Mouse (Mus musculus): ENCODE measurements around the gene Rhpn2. TPM values are rescaled to one million over a fixed set of nuclear protein-coding genes. Genes with fewer than 3 reads are reported as not detected.

The Rhpn2 gene
- polyA plus RNA-seq, 1 experiment from 2014 or later: 16.3 TPM

DNA sequence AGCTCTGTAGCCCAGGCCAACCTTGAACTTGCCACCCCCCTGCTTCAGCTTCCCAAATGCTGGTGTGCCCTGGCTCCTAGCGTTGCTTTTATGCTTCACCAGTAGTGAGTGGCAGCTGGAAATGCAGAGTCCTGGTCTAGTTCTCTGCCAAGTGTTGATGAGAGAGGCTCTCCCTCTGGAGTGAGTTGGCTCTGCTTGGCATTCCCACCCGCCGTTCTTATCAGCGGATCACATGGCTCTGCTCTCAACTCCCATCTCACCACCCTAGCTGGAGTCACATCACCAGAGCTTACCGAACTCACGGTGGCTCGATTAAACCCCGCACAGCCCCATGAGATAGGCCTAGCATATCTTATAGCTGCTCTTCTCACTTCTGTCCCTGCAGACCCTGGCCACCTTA is 46.4 kb downstream of the Rhpn2 start:
- Histone ChIP-seq H3K4me1 (ENCODE audit: insufficient read depth, low read length) (0 out of 2 replicates have a peak, but pooled peaks cover 7% of the 10 kb centered on the region), H3K27me3 (ENCODE audit: insufficient read depth, low read length) (no peaks in the 10 kb centered on the region), H3K4me2 (replicated peaks; ENCODE audit: low read depth, low read length) (no peak overlapping the region), H3K9ac (replicated peaks; ENCODE audit: low read length) (no peak overlapping the region), H3K4me3 (ENCODE audit: low read length) (no peak overlapping the region), H3K9me3 (ENCODE audit: low read length) (no peaks in the 10 kb centered on the region), H3K27ac (ENCODE audit: low read length) (no peak overlapping the region), H3K36me3 (ENCODE audit: insufficient read depth, low read length) (peaks cover 3% of the 10 kb centered on the region)
- no peak for ATAC-seq (ENCODE audit: low FRiP score, low TSS enrichment)
- WGBS: 92% methylated on average over 8 of the region's 8 CpGs

DNA sequence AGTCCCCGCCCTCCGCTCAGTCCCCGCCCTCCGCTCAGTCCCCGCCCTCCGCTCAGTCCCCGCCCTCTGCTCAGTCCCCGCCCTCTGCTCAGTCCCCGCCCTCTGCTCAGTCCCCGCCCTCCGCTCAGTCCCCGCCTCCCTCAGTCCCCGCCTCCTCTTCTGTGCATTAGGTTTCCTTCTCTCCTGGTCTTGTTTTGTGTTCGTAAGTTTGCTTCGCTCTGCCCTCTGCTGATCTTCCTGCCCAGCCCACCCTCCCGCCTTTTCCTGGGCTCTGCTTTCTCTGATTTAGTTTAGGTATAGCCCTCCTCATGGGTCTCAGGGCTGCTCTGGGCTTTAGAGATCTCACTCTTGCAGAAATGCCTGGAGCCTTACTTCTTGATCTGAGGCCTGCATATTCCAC is 47.9 kb downstream of the Rhpn2 start:
- no peak overlapping the region for H3K4me3 ChIP-seq (ENCODE audit: low read length)
- 71% methylated on average over 9 of the region's 16 CpGs for WGBS
- no peak overlapping the region for H3K9ac ChIP-seq (replicated peaks; ENCODE audit: low read length)
- peaks cover 11% of the 10 kb centered on the region for H3K36me3 ChIP-seq (ENCODE audit: insufficient read depth, low read length)
- ATAC-seq (ENCODE audit: low FRiP score, low TSS enrichment): no peak
- 0 out of 2 replicates have a peak, but pooled peaks cover 7% of the 10 kb centered on the region for H3K4me1 ChIP-seq (ENCODE audit: insufficient read depth, low read length)
- no peak overlapping the region for H3K4me2 ChIP-seq (replicated peaks; ENCODE audit: low read depth, low read length)
- H3K27me3 ChIP-seq (ENCODE audit: insufficient read depth, low read length): no peaks in the 10 kb centered on the region
- H3K9me3 ChIP-seq (ENCODE audit: low read length): no peaks in the 10 kb centered on the region
- H3K27ac ChIP-seq (ENCODE audit: low read length): no peak overlapping the region

DNA sequence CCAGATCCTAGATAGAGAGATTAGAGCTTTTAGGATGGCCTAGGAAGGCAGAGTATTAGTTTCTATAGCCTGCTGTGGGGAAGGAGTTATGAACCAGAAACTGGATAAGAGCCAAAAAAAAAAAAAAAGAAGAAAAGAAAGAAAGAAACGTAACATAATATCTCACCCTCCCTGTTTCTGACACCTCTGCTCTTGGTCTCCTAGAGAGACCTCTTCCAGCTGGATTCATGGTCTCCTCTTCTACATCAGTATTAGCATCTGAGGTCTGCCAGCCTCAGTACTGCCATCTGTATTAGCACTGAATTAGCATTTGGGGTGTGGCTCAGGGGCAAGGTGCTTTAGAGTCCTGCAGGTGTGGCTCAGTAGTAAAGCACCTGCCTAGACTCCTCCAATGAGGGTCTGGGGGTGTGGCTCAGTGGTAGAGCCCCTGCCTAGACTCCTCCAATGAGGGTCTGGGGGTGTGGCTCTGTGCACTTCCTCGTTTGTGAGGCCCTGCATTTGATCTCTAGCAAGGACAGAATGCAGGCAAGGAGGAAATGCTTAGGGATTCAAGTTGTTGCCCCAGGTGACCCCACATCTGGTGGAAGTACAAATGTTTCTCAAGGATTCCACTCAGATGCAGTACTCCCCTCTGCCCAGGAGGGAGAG is 48.9 kb downstream of the Rhpn2 start:
- peak; percentile 66; the same call in 1 of the 2 replicates for ATAC-seq (ENCODE audit: low FRiP score, low TSS enrichment)
- peaks cover 12% of the 10 kb centered on the region for H3K36me3 ChIP-seq (ENCODE audit: insufficient read depth, low read length)
- 0 out of 2 replicates have a peak, but pooled peaks cover 7% of the 10 kb centered on the region for H3K4me1 ChIP-seq (ENCODE audit: insufficient read depth, low read length)
- 26% methylated on average over 2 of the region's 2 CpGs for WGBS
- H3K27ac ChIP-seq (ENCODE audit: low read length): no peak overlapping the region
- H3K9me3 ChIP-seq (ENCODE audit: low read length): no peaks in the 10 kb centered on the region
- no peak overlapping the region for H3K9ac ChIP-seq (replicated peaks; ENCODE audit: low read length)
- H3K4me2 ChIP-seq (replicated peaks; ENCODE audit: low read depth, low read length): no peak overlapping the region
- H3K4me3 ChIP-seq (ENCODE audit: low read length): no peak overlapping the region
- H3K27me3 ChIP-seq (ENCODE audit: insufficient read depth, low read length): no peaks in the 10 kb centered on the region

DNA sequence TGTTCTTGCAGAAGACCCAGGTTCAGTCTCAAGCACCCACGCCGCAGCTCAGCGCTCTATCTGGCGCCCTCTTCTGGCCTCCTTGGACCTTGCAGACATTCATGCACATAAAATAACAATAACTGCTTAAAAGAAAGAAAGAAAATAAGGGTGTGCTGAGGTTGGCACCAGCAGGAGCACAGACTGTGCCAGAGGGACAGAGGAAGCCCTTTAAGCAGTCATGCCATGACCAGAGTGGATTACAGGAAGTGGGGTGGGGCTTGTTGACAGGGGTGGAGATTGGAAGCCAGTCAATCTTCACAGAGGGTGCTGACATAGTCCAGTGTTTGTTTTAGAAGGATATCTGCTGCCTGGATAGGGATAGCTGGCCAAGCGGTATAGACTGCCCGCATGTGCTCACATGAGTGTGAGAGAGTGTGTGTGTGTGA is 52.6 kb downstream of the Rhpn2 start:
- Histone ChIP-seq H3K36me3 (ENCODE audit: insufficient read depth, low read length) (peaks cover 16% of the 10 kb centered on the region), H3K27ac (ENCODE audit: low read length) (no peak overlapping the region), H3K4me1 (ENCODE audit: insufficient read depth, low read length) (peaks cover 19% of the 10 kb centered on the region), H3K9me3 (ENCODE audit: low read length) (no peaks in the 10 kb centered on the region), H3K4me2 (replicated peaks; ENCODE audit: low read depth, low read length) (no peak overlapping the region), H3K4me3 (ENCODE audit: low read length) (no peak overlapping the region), H3K9ac (replicated peaks; ENCODE audit: low read length) (no peak overlapping the region), H3K27me3 (ENCODE audit: insufficient read depth, low read length) (no peaks in the 10 kb centered on the region)
- 54% methylated on average over 6 of the region's 6 CpGs for WGBS
- no peak for ATAC-seq (ENCODE audit: low FRiP score, low TSS enrichment)

DNA sequence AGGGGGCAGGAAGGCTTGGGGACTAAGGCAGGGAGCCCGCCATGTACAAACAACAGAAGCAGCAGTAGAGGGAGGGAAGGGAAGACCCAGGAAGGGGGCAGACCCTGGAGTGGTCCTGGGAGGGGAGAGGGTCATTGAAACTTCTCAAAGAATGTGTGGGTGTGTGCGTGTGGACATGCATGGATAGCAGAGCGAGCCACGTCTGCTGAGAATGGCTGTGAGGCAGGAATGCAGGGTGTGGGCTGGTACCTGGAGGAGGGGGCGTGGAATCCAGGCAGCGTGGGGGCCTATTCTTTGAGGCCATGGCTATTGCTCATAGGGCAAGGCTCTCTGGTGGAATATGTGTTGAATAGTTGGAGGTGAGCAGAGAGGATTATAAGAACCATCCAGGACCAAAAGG is 54.7 kb downstream of the Rhpn2 start:
- H3K9me3 ChIP-seq (ENCODE audit: low read length): no peaks in the 10 kb centered on the region
- no peak overlapping the region for H3K4me3 ChIP-seq (ENCODE audit: low read length)
- H3K27ac ChIP-seq (ENCODE audit: low read length): peak overlapping the region; percentile 85
- H3K27me3 ChIP-seq (ENCODE audit: insufficient read depth, low read length): no peaks in the 10 kb centered on the region
- H3K9ac ChIP-seq (replicated peaks; ENCODE audit: low read length): no peak overlapping the region
- ATAC-seq (ENCODE audit: low FRiP score, low TSS enrichment): peak; percentile 86
- H3K36me3 ChIP-seq (ENCODE audit: insufficient read depth, low read length): peaks cover 21% of the 10 kb centered on the region
- no peak overlapping the region for H3K4me2 ChIP-seq (replicated peaks; ENCODE audit: low read depth, low read length)
- WGBS: 27% methylated on average over 6 of the region's 6 CpGs
- peaks cover 12% of the 10 kb centered on the region for H3K4me1 ChIP-seq (ENCODE audit: insufficient read depth, low read length)

DNA sequence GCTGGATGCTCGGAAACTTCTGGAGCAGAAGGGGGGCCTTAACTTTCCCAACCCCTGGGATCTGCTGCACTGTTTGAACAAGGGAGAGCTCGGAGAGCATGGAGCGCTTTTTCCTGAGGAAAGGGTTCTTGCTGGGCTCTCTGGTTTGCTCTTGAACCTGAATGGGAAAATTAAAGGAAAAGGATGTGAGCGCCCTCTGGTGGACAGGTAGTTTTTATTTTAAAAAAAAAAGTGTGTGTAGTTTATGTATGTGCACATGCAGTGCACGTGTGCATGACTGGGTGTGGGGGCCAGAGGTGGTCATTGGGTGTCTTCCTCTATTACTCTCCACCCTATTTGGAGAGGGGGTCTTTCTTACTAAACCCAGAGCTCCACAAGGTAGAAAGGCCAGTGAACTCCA is 59.0 kb downstream of the Rhpn2 start:
- Histone ChIP-seq H3K4me3 (ENCODE audit: low read length) (no peak overlapping the region), H3K36me3 (ENCODE audit: insufficient read depth, low read length) (peaks cover 13% of the 10 kb centered on the region; the same call in 1 of the 2 replicates), H3K9me3 (ENCODE audit: low read length) (no peaks in the 10 kb centered on the region), H3K4me2 (replicated peaks; ENCODE audit: low read depth, low read length) (no peak overlapping the region), H3K4me1 (ENCODE audit: insufficient read depth, low read length) (peaks cover 26% of the 10 kb centered on the region), H3K27ac (ENCODE audit: low read length) (no peak overlapping the region), H3K27me3 (ENCODE audit: insufficient read depth, low read length) (no peaks in the 10 kb centered on the region), H3K9ac (replicated peaks; ENCODE audit: low read length) (no peak overlapping the region)
- no peak for ATAC-seq (ENCODE audit: low FRiP score, low TSS enrichment)
- 69% methylated on average over 5 of the region's 5 CpGs for WGBS

DNA sequence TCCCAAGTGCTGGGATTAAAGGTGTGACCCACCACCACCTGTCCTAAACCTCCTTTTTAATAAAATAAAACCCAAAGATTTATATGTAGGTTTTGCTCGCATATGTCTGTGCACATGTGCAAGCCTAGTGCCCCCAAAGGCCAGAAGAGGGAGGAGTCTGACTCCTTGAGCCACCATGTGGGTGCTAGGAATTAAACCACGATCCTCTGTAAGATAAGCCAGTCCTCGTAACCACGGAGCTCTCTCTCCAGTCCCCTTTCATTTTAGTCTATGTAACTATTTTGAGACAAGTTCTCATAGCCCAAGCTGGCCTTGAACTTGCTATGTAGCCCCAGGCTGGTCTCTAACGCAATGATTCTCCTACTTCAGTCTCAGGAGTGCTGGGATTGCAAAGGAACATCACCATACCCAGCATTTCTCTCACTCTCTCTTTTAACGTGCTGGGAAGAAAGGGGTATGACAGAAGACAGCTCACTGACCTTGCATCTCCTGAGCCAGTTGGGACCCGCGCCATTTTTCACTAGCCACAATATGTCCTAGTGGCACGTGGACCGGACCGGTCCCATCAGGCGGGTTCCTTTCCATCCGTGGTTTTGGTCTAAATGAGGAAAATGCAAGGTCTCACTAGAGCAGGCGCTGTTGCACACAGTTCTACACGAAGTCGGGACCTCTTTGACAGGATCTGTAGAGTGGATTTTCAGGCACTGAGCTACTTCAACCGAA is 61.9 kb downstream of the Rhpn2 start:
- no peak overlapping the region for H3K27ac ChIP-seq (ENCODE audit: low read length)
- peak; percentile 5; the same call in 1 of the 2 replicates for ATAC-seq (ENCODE audit: low FRiP score, low TSS enrichment)
- no peaks in the 10 kb centered on the region for H3K27me3 ChIP-seq (ENCODE audit: insufficient read depth, low read length)
- peaks cover 32% of the 10 kb centered on the region for H3K36me3 ChIP-seq (ENCODE audit: insufficient read depth, low read length)
- WGBS: 14% methylated on average over 17 of the region's 17 CpGs
- H3K4me1 ChIP-seq (ENCODE audit: insufficient read depth, low read length): peaks cover 17% of the 10 kb centered on the region
- H3K4me3 ChIP-seq (ENCODE audit: low read length): peak overlapping the region; percentile 70
- peak overlapping the region; percentile 67 for H3K9ac ChIP-seq (replicated peaks; ENCODE audit: low read length)
- H3K4me2 ChIP-seq (replicated peaks; ENCODE audit: low read depth, low read length): peak overlapping the region; percentile 58
- no peaks in the 10 kb centered on the region for H3K9me3 ChIP-seq (ENCODE audit: low read length)

DNA sequence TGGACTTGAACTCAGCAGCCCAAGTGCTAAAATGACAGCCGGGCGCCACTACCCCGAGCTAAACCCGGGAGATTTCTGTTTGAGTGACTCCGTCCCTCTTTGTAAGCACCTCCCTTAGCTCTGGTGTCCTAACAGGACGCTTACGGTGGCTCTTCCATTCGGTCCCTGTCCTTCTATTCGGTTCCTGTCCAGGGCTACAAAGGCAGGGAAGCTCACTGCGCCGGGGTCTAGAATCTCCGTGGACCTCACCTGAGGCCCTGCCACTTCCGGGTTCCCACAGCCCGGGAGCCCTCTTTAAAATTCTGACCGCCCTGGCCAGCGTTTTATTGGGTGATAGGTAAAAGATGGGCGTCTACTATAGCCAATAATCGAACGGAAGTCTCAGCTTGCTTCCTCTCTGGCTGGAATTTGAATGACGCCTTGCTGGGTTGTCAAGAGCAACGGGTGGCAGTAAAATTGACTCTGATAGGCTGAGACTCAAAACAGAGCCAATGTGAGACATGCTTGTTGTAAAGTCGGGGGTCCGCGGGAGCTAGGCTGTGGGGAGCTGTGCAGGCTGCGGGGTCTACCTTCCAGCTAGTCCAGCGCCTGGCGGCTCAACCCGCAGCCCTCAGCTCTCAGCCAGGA is 62.7 kb downstream of the Rhpn2 start, which contains the start of the genes Faap24 and Cep89:
Faap24 (minus strand) TSS at position 295 of the 627 bp plus-strand sequence.
Cep89 (plus strand) TSS at position 494 of the 627 bp plus-strand sequence.
- WGBS: under 1% methylated on average over 28 of the region's 28 CpGs
- Histone ChIP-seq H3K36me3 (ENCODE audit: insufficient read depth, low read length) (peaks cover 39% of the 10 kb centered on the region), H3K27me3 (ENCODE audit: insufficient read depth, low read length) (no peaks in the 10 kb centered on the region), H3K4me2 (replicated peaks; ENCODE audit: low read depth, low read length) (peak within 1 kb of the TSS; percentile 78), H3K9me3 (ENCODE audit: low read length) (no peaks in the 10 kb centered on the region), H3K4me1 (ENCODE audit: insufficient read depth, low read length) (peaks cover 17% of the 10 kb centered on the region), H3K4me3 (ENCODE audit: low read length) (peak within 1 kb of the TSS; percentile 70), H3K9ac (replicated peaks; ENCODE audit: low read length) (peak within 1 kb of the TSS; percentile 68), H3K27ac (ENCODE audit: low read length) (0 out of 2 replicates have a peak within 1 kb of the TSS, but pooled peaks have one; percentile 39)
- peak; percentile 96 for ATAC-seq (ENCODE audit: low FRiP score, low TSS enrichment)

DNA sequence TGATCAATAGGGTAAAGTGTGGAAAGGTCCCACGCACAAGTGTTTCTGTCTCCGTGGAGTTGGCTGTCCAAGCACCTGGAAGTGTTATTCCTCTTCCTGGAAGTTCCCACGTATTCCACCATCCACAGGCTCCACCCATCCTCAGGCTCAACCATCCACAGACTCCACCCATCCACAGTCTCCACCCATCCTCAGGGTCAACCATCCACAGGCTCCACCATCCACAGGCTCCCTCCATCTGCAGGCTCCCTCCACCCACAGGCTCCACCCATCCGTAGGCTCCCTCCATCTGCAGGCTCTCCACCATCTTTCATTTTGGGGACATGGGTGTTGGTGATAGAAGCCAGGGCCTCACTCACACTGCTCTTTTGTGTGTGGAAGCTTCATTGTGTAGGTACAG is 67.2 kb downstream of the Rhpn2 start:
- no peak overlapping the region for H3K9ac ChIP-seq (replicated peaks; ENCODE audit: low read length)
- no peak overlapping the region for H3K4me2 ChIP-seq (replicated peaks; ENCODE audit: low read depth, low read length)
- WGBS: 86% methylated on average over 4 of the region's 4 CpGs
- no peaks in the 10 kb centered on the region for H3K9me3 ChIP-seq (ENCODE audit: low read length)
- no peaks in the 10 kb centered on the region for H3K27me3 ChIP-seq (ENCODE audit: insufficient read depth, low read length)
- H3K4me3 ChIP-seq (ENCODE audit: low read length): no peak overlapping the region
- H3K4me1 ChIP-seq (ENCODE audit: insufficient read depth, low read length): peaks cover 10% of the 10 kb centered on the region
- H3K36me3 ChIP-seq (ENCODE audit: insufficient read depth, low read length): peaks cover 69% of the 10 kb centered on the region
- no peak overlapping the region for H3K27ac ChIP-seq (ENCODE audit: low read length)
- no peak for ATAC-seq (ENCODE audit: low FRiP score, low TSS enrichment)

Measured in kidney, embryonic 16.5 days (tissue).